In genomic region chr7:97333113-97333898, GRCm38 (mm10) we compare ENCODE assay signal across 8 mouse cellular contexts. TPM values are rescaled to one million over a fixed set of nuclear protein-coding genes. Genes with fewer than 3 reads are reported as not detected.
DNase-seq lines count a peak whose midpoint lies in the region; ATAC-seq lines count a peak whose summit lies in the region.

No protein-coding gene starts in this region.

- H3K36me3 ChIP-seq in forebrain, embryonic 16.5 days (ENCODE audit: control insufficient read depth, insufficient read depth), result no peaks in the 10 kb centered on the region
- no peaks in the 10 kb centered on the region for H3K36me3 ChIP-seq in liver, embryonic 15.5 days (replicated peaks)

- no peak for ATAC-seq in cerebellum, adult (ENCODE audit: insufficient number of reproducible peaks, low FRiP score, low TSS enrichment)
- ATAC-seq in forebrain, embryonic 16.5 days, result no peak
- ATAC-seq in liver, embryonic 15.5 days (ENCODE audit: insufficient read depth), result no peak

- H3K4me3 ChIP-seq in forebrain, embryonic 16.5 days (replicated peaks; ENCODE audit: low read length), result peak overlapping the region; percentile 82
- peak overlapping the region; percentile 70; the same call in 1 of the 2 replicates for H3K4me3 ChIP-seq in liver, embryonic 15.5 days (replicated peaks)

- no peak overlapping the region for H3K27ac ChIP-seq in forebrain, embryonic 16.5 days (ENCODE audit: low read length)
- no peak overlapping the region for H3K27ac ChIP-seq in liver, embryonic 15.5 days (replicated peaks)

- H3K9me3 ChIP-seq in forebrain, embryonic 16.5 days (ENCODE audit: control insufficient read depth, low read length), result no peaks in the 10 kb centered on the region
- H3K9me3 ChIP-seq in liver, embryonic 15.5 days (replicated peaks), result no peaks in the 10 kb centered on the region

- peak overlapping the region; percentile 68 for H3K9ac ChIP-seq in forebrain, embryonic 16.5 days (replicated peaks; ENCODE audit: low read depth, low read length)
- H3K9ac ChIP-seq in liver, embryonic 15.5 days, result no peak overlapping the region

- WGBS in forebrain, embryonic 16.5 days, result 84% methylated on average over 6 of the region's 6 CpGs
- WGBS in liver, embryonic 15.5 days (ENCODE audit: insufficient replicate concordance), result 48% methylated on average over 6 of the region's 6 CpGs

- DNase-seq in cerebellum, adult 11-12 months, result peak; percentile 70
- DNase-seq in CD4-positive helper T cell, adult 2 months (ENCODE audit: low read depth, low spot score), result peak; percentile 29
- DNase-seq in adrenal gland, postnatal 25 days, result no peak
- DNase-seq in thymus, postnatal 4 days, result no peak
- DNase-seq in embryo, embryonic 11 days, result no peak

- peak overlapping the region; percentile 57 for H3K4me2 ChIP-seq in forebrain, embryonic 16.5 days (ENCODE audit: low read length)
- peak overlapping the region; percentile 90 for H3K4me2 ChIP-seq in liver, embryonic 15.5 days

- H3K4me1 ChIP-seq in forebrain, embryonic 16.5 days (replicated peaks; ENCODE audit: control insufficient read depth, insufficient read depth, low read length), result peaks cover 21% of the 10 kb centered on the region
- H3K4me1 ChIP-seq in liver, embryonic 15.5 days (replicated peaks), result peaks cover 32% of the 10 kb centered on the region

- H3K27me3 ChIP-seq in forebrain, embryonic 16.5 days (replicated peaks; ENCODE audit: control insufficient read depth, insufficient read depth, low read length), result no peaks in the 10 kb centered on the region
- peaks cover 10% of the 10 kb centered on the region; the same call in 1 of the 2 replicates for H3K27me3 ChIP-seq in liver, embryonic 15.5 days

RNA-seq across cellular contexts. Expression of gene Kctd21, which starts 1.2 kb away (rescaled TPM):
- polyA plus RNA-seq in forebrain, embryonic 16.5 days (2015; fragmentation: Nextera tagmentation; extraction: Ambion mirVana), result 7.5 and 7.8 TPM in 2 replicates
- polyA plus RNA-seq in liver, embryonic 15.5 days (2015; fragmentation: Nextera tagmentation; extraction: Ambion mirVana), result 1.2 TPM in 2 replicates
- total RNA-seq in adrenal gland, postnatal 25 days (2021), result 9.0 and 9.1 TPM in 2 replicates

RNA-seq across cellular contexts. Expression of gene Usp35, which starts 1.5 kb away (rescaled TPM):
- 3.9 and 4.4 TPM in 2 replicates for polyA plus RNA-seq in forebrain, embryonic 16.5 days (2015; fragmentation: Nextera tagmentation; extraction: Ambion mirVana)
- 0.07 and 0.16 TPM in 2 replicates for polyA plus RNA-seq in liver, embryonic 15.5 days (2015; fragmentation: Nextera tagmentation; extraction: Ambion mirVana)
- 6.2 and 9.4 TPM in 2 replicates for total RNA-seq in adrenal gland, postnatal 25 days (2021)

RNA-seq across cellular contexts. Expression of gene Alg8, which starts 38.1 kb away (rescaled TPM):
- polyA plus RNA-seq in forebrain, embryonic 16.5 days (2015; fragmentation: Nextera tagmentation; extraction: Ambion mirVana), result 18.6 and 19.1 TPM in 2 replicates
- 31.0 and 31.8 TPM in 2 replicates for polyA plus RNA-seq in liver, embryonic 15.5 days (2015; fragmentation: Nextera tagmentation; extraction: Ambion mirVana)
- total RNA-seq in adrenal gland, postnatal 25 days (2021), result 17.4 and 24.3 TPM in 2 replicates

Comparison
In these comparisons a context has a peak if more than half of its experiments do, and no peak if none do; other contexts are left out.
1. DNase-seq: peak in cerebellum, adult 11-12 months (single experiment) and CD4-positive helper T cell, adult 2 months (single experiment); none in adrenal gland, postnatal 25 days (single experiment), thymus, postnatal 4 days (single experiment) and embryo, embryonic 11 days (single experiment).